Mouse (Mus musculus): ENCODE results near the gene Kcnk4. TPM values are rescaled to one million over a fixed set of nuclear protein-coding genes. Genes with fewer than 3 reads are reported as not detected.
A peak's percentile ranks its signal among the peaks of the same experiment; 100 is the strongest.

The Kcnk4 gene
- polyA plus RNA-seq, 1 experiment, result not detected

DNA sequence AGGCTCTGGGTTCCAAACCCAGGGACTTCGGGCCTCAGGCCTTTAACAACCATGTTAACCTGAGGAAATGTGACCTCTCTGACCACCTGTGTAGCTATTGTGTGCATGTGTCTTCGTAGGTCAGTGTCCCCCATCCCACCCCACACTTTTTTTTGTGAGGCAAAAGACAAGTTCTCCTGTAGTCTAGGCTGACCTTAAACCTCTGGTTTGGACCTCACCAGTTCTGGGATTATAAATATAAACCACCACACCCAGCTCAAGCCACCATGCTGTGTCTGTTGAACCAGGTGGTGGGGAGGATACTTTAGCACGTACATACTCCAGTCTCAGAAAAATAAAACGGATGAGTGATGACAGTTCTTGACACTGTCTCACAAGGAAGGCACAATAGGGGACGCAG is 15.6 kb upstream of the Kcnk4 start:
- TF ChIP-seq POLR2A (IDR thresholded peaks at IDR 0.05; ENCODE audit: low read depth, low read length) (no peak), CTCF (IDR thresholded peaks at IDR 0.05; ENCODE audit: borderline replicate concordance, insufficient read depth, low read length) (no peak)
- Histone ChIP-seq H3K4me3 (ENCODE audit: insufficient read depth, low read length) (peak overlapping the region; percentile 71; the same call in 1 of the 2 replicates), H3K4me1 (ENCODE audit: control insufficient read depth, insufficient read depth, low read length) (peaks cover 7% of the 10 kb centered on the region), H3K27ac (ENCODE audit: insufficient read depth, low read length) (no peak overlapping the region)

DNA sequence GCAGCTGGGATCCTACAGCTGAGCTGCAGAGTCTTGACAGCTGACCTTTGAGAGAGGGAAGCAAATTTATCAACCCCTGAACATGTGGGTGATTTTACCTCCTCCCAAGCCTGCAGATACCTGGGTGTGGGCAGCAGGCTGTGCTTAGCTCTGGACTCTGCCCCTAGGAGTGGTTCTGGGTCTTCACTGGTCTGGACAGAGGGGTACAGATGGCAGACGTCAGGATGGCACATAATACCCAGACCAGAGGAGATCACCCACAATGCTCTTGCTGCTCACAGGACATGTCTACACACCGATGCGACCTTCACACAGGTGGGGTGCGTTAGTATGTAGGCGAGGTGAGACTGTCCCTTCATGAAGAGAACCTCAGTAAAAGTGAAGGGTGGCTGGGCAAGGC is 15.2 kb upstream of the Kcnk4 start:
- Histone ChIP-seq H3K4me1 (ENCODE audit: control insufficient read depth, insufficient read depth, low read length) (peaks cover 7% of the 10 kb centered on the region), H3K27ac (ENCODE audit: insufficient read depth, low read length) (no peak overlapping the region), H3K4me3 (ENCODE audit: insufficient read depth, low read length) (no peak overlapping the region)
- TF ChIP-seq CTCF (IDR thresholded peaks at IDR 0.05; ENCODE audit: borderline replicate concordance, insufficient read depth, low read length) (no peak), POLR2A (IDR thresholded peaks at IDR 0.05; ENCODE audit: low read depth, low read length) (no peak; the same call in 1 of the 2 replicates)

DNA sequence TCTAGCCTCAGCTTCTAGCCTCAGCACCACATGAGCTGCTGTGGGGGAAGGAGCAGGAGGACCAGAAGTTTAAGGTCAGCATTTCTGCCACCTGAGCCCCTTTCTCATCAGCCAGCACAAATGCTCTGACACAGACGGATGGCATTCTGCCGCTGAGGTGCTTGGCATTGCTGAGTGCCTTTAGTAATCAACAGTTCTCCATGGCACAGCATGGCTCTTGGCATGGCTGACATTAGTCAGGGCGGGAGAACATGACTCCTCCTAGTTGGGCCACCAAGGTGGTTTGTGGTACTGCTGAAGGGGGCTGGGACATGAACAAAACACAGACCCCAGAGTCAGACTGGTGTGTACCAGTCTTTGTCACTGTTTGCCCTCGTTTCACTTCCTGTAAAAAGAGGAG is 13.9 kb upstream of the Kcnk4 start:
- TF ChIP-seq CTCF (IDR thresholded peaks at IDR 0.05; ENCODE audit: borderline replicate concordance, insufficient read depth, low read length) (no peak), POLR2A (IDR thresholded peaks at IDR 0.05; ENCODE audit: low read depth, low read length) (no peak)
- no peak overlapping the region for H3K4me3 ChIP-seq (ENCODE audit: insufficient read depth, low read length)

DNA sequence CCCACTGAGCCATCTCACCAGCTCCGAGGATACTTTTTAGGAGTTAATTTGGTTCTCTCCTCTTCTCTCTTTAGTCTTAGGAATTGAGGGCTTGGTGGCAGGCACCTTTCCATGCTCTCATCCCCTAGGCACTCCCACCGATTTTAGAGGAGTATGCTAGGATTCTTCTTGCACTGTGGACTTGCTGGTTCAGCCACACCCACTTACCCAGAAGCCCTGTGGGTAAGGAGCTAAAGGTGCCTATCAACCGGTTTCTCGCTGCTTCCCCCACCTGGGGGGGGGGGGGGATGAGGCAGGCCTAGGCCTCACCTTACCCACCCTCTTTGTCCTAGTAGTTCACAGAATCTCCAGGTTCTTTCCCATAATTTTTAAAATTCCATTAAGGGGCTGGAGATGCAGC is 13.4 kb upstream of the Kcnk4 start:
- peaks cover 5% of the 10 kb centered on the region for H3K4me1 ChIP-seq (ENCODE audit: control insufficient read depth, insufficient read depth, low read length)
- no peak overlapping the region for H3K27ac ChIP-seq (ENCODE audit: insufficient read depth, low read length)
- no peak for TF ChIP-seq CTCF (IDR thresholded peaks at IDR 0.05; ENCODE audit: borderline replicate concordance, insufficient read depth, low read length)
- no peak for TF ChIP-seq POLR2A (IDR thresholded peaks at IDR 0.05; ENCODE audit: low read depth, low read length)
- no peak overlapping the region for H3K4me3 ChIP-seq (ENCODE audit: insufficient read depth, low read length)

More for the DNA sequence above, 13.9 kb upstream of the Kcnk4 start:
- H3K27ac ChIP-seq (ENCODE audit: insufficient read depth, low read length), result no peak overlapping the region
- H3K4me1 ChIP-seq (ENCODE audit: control insufficient read depth, insufficient read depth, low read length), result peaks cover 7% of the 10 kb centered on the region

DNA sequence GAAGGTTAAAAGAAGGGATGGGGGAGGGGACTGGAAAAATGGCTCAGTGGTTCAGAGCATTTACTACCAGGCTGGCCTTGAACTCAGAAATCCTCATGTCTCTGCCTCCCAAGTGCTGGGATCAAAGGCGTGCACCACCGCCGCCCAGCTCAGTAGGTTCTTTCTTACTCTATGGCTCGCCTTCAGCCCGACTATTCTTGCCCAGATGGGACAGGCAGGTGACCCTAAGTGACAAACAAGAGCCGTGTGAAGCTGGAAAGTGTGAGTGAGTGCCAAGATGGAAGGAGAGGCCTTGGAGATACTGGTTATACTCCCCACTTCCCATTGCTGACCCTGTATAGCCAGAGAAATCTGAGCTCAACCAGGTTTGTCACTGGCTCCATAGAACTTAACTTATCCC is 9.4 kb upstream of the Kcnk4 start:
- H3K4me3 ChIP-seq (ENCODE audit: insufficient read depth, low read length), result no peak overlapping the region
- TF ChIP-seq CTCF (IDR thresholded peaks at IDR 0.05; ENCODE audit: borderline replicate concordance, insufficient read depth, low read length), result no peak
- no peak for TF ChIP-seq POLR2A (IDR thresholded peaks at IDR 0.05; ENCODE audit: low read depth, low read length)

DNA sequence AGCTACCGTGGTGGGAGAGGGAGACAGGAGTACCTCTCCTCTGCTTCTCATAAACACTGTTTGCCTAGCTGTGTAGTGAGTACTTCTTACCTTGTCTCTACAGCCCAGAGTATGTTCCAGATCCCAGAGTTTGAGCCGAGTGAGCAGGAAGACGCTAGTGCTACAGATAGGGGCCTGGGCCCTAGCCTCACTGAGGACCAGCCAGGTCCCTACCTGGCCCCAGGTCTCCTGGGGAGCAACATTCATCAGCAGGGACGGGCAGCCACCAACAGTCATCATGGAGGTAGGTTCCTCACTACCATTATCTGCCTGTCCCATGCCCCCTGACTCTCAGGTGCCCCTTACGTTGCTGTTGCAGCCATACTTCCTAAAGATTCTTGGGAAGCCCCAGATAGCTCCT is 8.4 kb upstream of the Kcnk4 start:
- peaks cover 5% of the 10 kb centered on the region; the same call in 1 of the 2 replicates for H3K4me1 ChIP-seq (ENCODE audit: control insufficient read depth, insufficient read depth, low read length)
- no peak overlapping the region; the same call in 1 of the 2 replicates for H3K27ac ChIP-seq (ENCODE audit: insufficient read depth, low read length)
- H3K4me3 ChIP-seq (ENCODE audit: insufficient read depth, low read length), result peak overlapping the region; percentile 61
- TF ChIP-seq CTCF (IDR thresholded peaks at IDR 0.05; ENCODE audit: borderline replicate concordance, insufficient read depth, low read length), result no peak
- no peak for TF ChIP-seq POLR2A (IDR thresholded peaks at IDR 0.05; ENCODE audit: low read depth, low read length)

More for the DNA sequence above, 9.4 kb upstream of the Kcnk4 start:
- Histone ChIP-seq H3K27ac (ENCODE audit: insufficient read depth, low read length) (no peak overlapping the region), H3K4me1 (ENCODE audit: control insufficient read depth, insufficient read depth, low read length) (peaks cover 5% of the 10 kb centered on the region; the same call in 1 of the 2 replicates)

DNA sequence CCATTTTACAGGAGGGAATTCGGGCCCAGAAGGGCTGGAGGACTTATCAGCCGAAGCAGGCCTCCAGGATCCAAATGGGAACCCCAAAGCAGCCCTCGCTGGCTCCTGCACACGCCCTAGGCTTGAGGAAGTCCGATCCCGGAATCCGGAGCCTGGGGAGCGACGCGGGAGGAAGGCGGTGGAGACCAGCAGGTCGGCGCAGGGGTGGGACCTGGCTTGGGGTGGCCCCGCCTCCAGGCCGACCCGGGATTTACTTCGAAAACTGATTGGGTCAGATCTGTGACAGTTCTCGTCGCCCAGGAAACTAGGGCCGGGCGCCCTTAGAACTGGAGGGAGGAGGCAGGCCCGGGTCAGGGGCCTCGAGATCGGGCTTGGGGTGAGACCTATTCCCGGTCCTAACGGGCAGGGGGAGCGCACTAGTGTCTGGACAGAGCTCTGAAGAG is 8.0 kb upstream of the Kcnk4 start, which contains the start of gene Gpr137:
Gene Gpr137, minus strand, starts transcription at position 232 of the 443 bp plus-strand sequence.
- H3K4me3 ChIP-seq (ENCODE audit: insufficient read depth, low read length), result peak within 1 kb of the TSS; percentile 70
- H3K4me1 ChIP-seq (ENCODE audit: control insufficient read depth, insufficient read depth, low read length), result peaks cover 5% of the 10 kb centered on the region; the same call in 1 of the 2 replicates
- H3K27ac ChIP-seq (ENCODE audit: insufficient read depth, low read length), result peak within 1 kb of the TSS; percentile 83
- TF ChIP-seq CTCF (IDR thresholded peaks at IDR 0.05; ENCODE audit: borderline replicate concordance, insufficient read depth, low read length) (no peak), POLR2A (IDR thresholded peaks at IDR 0.05; ENCODE audit: low read depth, low read length) (peak; percentile 80)

DNA sequence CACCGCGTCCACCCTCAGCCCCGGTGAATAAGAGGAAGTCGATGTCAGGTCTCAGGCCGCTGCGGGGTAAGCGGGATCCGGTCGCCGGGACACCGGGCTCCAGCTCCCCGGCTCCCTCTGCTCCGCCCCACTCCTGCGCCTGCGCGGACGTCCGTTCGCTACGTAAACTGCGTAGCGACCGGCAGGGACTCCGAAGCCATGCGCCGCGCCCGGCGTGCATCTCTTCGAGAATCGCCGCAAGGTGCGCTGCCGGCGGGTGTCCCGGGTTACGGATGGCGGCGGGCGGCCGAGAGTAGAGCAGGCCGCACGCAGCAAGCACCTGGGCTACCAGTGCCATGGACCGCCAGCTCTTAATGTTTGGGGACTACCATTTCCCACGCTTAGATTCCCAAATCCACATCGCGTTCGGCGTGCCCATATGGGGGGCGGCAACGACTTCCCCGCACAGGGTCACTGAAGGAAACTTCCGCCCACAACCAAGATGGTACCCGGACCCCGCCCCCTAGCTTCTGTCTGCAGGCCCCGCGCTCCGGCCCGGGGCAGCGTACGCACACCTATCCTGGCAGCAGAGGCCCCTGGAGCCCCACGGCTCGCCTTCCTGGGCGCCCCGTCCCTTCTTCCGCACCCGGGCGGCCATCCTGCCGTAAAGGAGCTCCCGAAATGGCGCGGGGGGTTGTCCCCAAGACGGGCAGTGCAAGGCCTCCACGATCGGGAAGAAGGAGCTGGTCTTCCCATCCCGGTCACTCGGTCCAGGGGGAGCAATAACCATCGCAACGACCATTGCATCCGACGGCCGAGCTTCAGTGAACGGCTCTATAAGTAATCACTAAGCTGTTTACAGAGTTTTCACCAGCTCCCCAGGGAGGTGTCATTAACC is 7.3 kb upstream of the Kcnk4 start, which contains the start of gene Bad:
Gene Bad, plus strand, starts transcription at position 490 of the 877 bp plus-strand sequence.
- H3K27ac ChIP-seq (ENCODE audit: insufficient read depth, low read length), result peak within 1 kb of the TSS; percentile 83

DNA sequence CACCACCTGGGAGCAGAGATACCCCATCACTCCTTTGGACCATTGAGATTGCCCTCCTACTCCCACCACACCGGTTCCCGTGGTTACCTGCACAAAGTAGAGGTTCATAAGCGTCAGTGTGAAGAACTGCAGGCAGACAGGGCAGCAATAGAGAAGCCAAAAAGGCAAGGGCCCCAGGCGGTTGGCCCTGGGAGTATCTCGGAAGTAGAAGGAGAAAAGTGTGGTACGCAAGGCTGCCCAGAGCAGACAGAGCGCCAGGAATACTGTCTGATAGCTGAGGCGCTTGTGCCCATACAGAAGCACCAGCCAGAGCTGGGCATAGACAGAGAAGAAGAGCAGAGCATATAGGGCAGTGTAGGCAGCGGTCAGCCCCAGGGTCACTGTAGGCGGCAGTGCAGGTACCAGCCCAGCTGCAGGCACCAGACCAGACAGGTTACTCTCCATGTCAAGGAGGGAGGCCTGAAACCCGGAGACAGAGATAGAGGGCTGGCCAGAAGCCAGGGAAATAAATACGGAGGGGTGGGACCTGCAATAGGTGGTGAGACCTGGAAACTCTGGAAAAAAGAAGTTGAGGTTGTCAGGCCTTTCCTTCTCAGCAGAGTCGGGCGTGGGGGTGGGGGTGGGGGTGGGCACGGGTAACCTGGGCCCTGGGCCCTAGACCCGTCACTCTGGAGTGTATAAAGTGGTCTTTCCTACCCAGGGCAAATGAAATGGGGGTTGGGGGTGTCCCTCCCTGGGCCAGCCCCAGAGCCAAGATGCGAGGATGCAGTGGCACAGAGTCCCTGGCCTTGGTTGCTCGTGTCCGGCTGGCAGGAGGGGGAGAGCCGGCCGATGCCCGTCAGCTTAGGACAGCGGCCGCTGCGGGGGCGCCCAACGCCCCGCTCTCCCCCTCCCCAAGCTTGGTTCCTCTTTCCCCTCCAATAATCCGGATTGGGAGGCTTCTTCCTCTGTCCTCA is 6.4 kb upstream of the Kcnk4 start:
- TF ChIP-seq POLR2A (IDR thresholded peaks at IDR 0.05; ENCODE audit: low read depth, low read length), result no peak
- no peak for TF ChIP-seq CTCF (IDR thresholded peaks at IDR 0.05; ENCODE audit: borderline replicate concordance, insufficient read depth, low read length)
- Histone ChIP-seq H3K4me1 (ENCODE audit: control insufficient read depth, insufficient read depth, low read length) (peaks cover 5% of the 10 kb centered on the region; the same call in 1 of the 2 replicates), H3K27ac (ENCODE audit: insufficient read depth, low read length) (no peak overlapping the region), H3K4me3 (ENCODE audit: insufficient read depth, low read length) (peak overlapping the region; percentile 70)

More for the DNA sequence above, 7.3 kb upstream of the Kcnk4 start, which contains the start of gene Bad:
- Histone ChIP-seq H3K4me1 (ENCODE audit: control insufficient read depth, insufficient read depth, low read length) (peaks cover 5% of the 10 kb centered on the region; the same call in 1 of the 2 replicates), H3K4me3 (ENCODE audit: insufficient read depth, low read length) (peak within 1 kb of the TSS; percentile 70)
- no peak for TF ChIP-seq CTCF (IDR thresholded peaks at IDR 0.05; ENCODE audit: borderline replicate concordance, insufficient read depth, low read length)
- TF ChIP-seq POLR2A (IDR thresholded peaks at IDR 0.05; ENCODE audit: low read depth, low read length), result peak; percentile 62

Measured in embryonic fibroblast, embryonic 13.5 days (primary cell).